Mouse (Mus musculus): Measurements from ENCODE around the gene Ttc26.

GRCm38 (mm10) chr6:38363370-38363769 is 17.9 kb upstream of the Ttc26 start:
- TF ChIP-seq CTCF (IDR thresholded peaks at IDR 0.05; ENCODE audit: extremely low read depth, insufficient read length, insufficient replicate concordance, low read depth, low read length) (no peak), POLR2A (IDR thresholded peaks at IDR 0.05; ENCODE audit: low read depth, low read length) (no peak)

Data from small intestine, adult 2 months (tissue).